Mouse (Mus musculus): ENCODE results near the gene Ccdc63. TPM values are rescaled to one million over a fixed set of nuclear protein-coding genes. Genes with fewer than 3 reads are reported as not detected.

Gene Ccdc63
- polyA plus RNA-seq, 3 experiments from 2014 or later, result 0.26 to 0.63 TPM; not detected in 1

DNA sequence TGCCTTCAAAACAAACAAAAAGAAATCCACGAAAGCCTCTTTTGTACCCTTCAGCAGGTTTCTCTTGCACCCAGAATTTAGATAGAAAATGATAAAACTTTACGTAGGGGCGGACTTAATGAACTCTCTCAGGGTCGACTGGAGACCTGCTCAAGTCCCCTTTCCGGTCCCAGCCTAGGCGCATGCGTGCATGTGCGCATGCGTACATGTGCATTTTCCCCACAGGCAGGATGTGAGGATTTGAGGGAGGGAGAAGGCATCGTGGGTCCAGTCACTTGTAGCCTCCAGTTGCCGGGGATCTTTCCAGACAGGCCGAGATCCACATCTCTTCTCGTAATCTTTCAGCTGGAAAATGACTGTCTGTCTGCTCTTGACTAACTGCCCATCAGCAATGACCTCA, 59.2 kb downstream of the Ccdc63 start:
- no peak for ATAC-seq

DNA sequence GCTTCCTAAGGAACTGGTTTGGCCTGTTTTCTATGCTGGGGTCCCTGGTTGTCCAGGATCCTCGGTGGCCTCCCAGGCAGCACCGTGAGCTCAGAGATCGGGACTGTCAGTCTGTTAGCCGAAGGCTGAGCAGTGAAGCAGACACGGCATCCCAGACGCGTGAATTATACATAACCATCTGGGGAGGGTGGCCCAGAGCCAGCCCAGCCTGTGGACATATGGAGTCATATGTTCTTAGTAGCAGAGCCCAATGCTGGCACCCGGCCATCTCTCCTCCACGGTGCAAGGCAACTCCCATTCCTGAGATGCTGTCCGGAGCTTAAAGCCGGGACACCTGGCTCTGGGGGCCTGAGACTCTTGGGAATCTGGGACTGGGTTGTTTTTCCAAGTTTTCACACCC, 59.7 kb downstream of the Ccdc63 start:
- no peak for ATAC-seq

DNA sequence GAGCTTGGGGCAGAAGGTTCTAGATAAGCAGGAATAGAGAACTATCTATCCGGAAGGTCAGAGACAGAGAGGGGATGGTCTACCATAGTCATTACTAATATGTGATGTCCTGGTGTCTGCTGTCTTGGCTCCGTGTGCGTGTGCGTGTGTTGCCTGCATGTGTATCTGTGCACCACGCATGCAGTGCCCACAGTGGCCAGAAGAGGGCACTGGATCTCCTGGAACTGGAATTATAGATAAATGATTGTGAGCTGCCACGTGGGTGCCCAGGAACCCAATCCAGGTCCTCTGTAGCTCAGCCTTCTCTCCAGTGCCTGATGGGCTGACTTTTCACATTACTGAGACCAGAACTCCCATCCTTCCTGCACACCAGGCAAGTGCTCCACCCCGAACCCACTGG, 60.8 kb downstream of the Ccdc63 start:
- ATAC-seq, result no peak

DNA sequence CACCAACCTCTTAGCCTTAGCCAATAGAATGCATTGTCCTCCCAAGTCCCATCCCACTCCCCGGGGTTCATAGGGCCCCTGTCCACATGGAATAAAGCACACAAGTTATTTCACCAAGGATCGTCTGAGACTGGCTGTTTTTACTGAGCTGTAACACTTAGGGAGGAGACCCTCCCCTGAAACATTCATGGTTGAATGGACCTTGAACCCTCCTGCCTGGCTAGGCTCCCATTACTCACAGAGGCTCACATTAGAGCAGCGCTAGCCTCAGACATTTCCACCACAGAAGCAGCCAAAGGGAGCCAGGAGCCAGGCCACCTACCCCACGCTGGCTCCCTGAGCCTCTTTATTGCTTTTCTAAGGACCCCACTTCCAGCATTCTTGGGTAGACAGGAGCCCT, 63.4 kb downstream of the Ccdc63 start:
- no peak for ATAC-seq

DNA sequence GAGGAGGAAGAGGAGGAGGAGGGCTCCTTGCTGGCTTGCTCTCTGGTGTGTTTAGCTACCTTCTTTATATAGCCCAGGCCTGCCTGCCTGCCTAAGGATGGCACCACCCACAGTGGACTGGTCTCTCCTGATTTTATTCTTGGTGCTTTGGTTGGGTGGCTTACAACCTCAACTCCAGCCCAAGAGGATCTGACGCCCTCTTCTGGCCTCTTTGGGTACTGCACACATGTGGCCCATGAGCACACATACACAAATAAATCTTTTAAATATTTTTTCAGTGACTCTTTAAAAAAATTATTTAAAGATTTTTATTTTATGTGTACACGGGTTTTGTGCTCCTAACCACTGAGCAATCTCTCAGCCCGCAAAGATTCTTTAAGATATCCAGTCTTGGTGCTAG, 64.9 kb downstream of the Ccdc63 start:
- ATAC-seq, result no peak

DNA sequence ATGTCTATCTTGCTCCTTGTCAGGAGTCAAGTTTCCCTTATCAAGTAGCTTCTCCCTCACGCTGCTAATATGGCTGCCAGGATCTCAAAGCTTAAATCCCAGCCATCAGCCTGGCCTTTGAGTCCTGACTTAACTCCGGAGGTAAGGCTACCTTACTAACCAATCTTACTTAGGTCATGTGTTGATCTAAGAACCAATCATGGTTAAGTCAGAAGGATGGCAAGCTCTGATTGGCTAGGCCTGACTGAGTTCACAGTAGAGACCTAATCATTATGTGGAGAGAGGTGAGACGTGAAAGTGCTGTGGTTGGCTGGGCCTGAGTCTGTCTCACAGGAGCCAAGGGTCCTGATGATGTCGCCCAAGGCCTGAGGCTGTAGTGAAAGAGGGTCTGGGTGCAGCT, 68.6 kb downstream of the Ccdc63 start:
- ATAC-seq, result no peak

DNA sequence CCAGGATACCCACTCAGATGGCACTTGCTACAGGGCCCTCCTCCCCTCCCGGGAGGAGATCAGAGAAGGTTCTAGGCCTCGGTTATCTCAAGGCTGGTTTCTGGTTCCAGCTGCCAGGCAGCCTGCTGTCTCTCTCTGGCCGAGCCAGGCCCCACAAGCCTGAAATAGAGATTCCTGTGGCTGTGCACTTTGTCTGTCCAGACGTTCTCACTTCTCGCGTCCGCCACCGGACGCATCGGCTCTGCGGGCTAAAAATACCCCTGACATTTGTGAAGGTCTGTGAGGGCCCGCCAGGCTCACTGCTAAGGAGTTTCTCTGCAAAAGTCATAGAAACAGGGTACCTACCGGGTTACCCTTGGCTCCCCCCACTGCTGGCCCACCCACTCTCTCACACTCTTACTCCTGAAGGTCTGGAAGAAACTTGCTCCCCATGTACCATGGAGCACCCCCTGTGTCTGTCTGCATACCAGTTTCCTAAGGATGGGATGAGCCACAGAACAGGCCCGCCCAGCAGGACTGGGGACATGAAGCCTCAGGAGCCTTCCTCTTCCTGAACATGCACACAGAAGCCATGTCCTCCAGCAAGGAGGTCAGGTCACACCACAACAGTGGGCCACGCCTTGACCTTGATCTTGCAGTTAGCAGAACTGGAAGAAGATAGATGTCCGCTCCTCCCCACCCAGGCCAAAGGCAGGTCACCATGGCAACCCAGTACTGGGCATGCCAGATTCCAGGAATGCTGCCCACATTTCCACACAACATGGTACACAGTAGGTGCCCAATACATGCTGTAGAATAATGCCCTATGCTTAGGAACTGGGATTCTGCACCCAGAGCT, 69.4 kb downstream of the Ccdc63 start:
- ATAC-seq, result no peak

DNA sequence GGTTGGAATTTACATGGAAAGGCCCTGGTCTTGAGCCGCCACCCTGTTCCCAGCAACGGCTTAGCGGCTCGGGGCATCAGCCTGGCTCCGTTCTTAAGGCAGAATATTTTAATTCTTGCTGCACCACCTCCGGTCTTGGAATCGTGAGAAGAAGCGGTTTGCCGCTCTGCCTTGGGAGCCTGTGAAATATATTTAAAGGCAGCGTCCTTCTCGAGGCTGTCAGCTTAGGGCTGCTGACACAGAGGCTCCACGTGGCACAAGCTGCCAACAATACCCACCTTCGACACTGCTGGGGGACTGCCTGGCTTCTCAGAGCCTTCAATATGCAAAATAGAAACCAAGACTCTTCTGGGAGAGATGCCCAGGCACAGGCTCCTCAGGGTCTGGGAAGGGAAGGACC, 72.1 kb downstream of the Ccdc63 start:
- no peak for ATAC-seq

DNA sequence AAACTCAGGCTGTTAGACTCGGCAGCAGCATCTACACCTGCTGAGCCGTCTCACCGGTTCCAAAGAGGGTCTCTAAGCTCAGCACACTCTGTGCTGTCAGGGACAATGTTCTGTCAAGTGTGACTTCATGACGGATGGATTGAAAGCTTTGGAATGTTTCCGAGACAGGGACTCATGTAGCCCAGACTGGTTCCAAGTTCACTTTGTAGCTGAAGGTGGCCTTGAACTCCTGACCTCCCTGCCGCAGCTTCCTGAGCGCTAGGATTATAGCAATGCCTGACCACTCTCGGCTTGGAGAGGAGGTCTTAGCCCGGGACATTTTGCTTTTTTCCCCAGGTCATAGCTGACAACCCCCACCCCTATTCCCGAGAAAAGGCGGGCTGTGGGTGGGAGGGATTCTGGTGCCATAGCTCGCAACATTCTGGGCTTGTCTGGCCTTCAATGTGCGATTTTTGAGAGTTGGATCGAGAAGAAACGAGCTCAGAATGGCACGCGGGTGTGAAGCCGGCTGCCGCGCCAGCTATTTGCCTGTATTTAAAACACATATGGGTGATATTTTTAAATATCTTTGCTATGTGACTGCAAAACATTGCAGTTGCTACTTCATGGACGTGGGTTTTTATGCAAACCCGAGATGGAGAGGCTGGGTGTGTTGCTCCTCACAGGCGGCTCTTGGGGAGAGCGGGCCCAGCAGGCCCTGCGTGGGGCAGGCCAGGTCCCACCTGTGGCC, 77.3 kb downstream of the Ccdc63 start:
- ATAC-seq, result no peak

DNA sequence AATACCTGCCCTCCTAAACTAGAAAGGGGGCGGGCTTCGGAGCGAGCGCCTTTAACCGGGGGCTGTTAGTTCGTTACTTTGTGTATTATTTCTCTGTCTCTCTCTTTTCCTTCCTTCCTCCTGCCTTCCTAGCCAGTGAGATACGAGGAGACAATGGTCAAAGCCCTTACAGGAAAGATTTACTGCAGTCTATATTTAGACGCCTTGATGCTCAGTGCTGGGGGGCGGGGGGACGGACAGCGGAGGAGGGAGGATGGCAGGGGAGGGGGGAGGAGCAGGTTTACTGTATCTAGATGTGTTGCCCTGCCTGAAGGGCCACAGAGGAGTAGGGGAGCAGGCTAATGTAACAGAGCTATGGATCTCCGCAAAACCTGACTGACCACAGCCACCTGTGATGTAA, 78.1 kb downstream of the Ccdc63 start:
- ATAC-seq, result no peak

DNA sequence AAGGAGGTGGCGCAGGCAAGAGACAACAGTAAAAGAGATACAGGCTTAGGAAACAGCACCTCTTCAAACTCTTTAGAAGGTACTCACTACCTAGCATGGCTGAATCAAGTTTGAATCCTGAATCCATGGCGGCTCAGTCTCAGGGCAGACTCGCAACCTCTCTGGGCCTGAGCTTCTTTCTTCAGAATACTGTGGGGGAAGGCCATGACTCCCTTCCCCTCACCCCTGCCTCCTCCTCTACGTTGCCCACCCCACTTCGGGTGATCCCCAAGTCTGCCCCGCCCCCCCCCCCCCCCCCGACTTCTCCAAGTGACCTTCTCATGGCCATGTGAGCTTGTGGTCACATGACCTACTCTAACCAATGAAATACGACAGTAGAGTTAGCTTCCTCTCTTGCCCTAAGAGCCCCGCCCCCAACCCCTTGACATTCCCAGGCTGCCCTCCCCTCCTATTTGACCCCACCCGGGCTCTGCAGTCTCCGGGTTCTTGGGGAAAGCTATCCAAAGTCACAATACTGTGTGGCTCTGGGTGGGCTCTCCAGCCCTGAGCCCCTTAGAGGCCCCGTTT, 79.8 kb downstream of the Ccdc63 start:
- ATAC-seq, result no peak

DNA sequence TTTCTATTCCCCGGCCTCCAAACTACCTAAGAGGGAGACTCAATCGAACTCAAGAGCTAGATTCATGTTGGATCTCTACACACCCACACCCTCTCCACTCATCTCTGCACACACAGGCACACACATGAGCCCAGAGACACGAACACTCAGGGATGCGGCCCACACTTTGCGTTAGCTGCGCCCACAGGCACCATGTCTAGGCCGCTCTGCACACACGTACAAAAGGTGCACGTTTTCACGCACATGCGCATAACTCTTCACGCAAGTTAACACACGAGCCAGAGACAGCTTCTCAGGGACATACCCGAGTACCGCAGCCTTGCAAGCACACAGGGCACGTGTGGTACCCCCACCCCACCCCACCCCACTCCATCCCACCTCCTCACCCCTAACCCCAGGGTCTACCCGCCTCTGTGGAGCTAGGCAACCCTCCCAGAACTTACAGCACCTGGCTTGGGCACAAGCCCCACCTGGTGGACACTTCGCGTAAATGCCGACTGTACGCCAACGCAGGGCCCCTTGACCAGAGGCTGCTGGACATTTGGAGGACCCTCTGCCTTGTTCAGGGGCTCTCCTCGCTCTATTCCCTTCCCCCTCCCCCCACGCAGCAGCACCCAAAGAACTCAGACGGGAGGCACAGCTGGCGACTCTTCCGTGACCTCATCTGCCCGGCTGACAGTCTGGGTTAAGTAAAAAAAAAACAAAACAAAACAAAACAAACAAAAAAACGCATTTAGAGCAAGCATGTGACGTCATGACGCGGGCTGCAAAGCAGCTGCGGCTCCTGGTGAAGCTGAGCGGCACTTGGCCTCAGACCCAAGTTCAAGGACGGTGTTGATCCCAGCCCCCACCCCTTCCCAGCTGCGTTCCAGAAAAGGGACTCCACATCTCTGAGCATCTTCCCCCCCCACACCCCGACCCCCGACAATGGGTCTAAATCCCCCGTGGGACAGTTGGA, 81.3 kb downstream of the Ccdc63 start:
- no peak for ATAC-seq

Other genes starting within 250 kb of the Ccdc63 start
- gene Cux2, start 90.7 kb downstream of the Ccdc63 start, polyA plus RNA-seq (2017; shearing (Covaris generic)), result under 1 TPM in 1 of 3 experiments, not detected in 2; 0.09 TPM
- gene Myl2, start 39.9 kb downstream of the Ccdc63 start, polyA plus RNA-seq (2017; shearing (Covaris generic)), result under 1 TPM in 1 of 3 experiments, not detected in 2; 0.41 TPM
- 10 to 100 TPM; 57.8 to 90.1 (median 81.4) TPM for gene Ppp1cc, start 17.5 kb upstream of the Ccdc63 start, polyA plus RNA-seq (2017; shearing (Covaris generic))
- gene Hvcn1, start 66.0 kb upstream of the Ccdc63 start, polyA plus RNA-seq (2017; shearing (Covaris generic)), result 10 to 100 TPM; 31.9 to 54.2 (median 48.9) TPM
- 1 to 10 TPM in 1 of 3 experiments, under 1 TPM in 2; 0.68 to 1.7 (median 0.90) TPM for gene Tctn1, start 123.6 kb upstream of the Ccdc63 start, polyA plus RNA-seq (2017; shearing (Covaris generic))
- gene Pptc7, start 143.5 kb upstream of the Ccdc63 start, polyA plus RNA-seq (2017; shearing (Covaris generic)), result 10 to 100 TPM in 2 of 3 experiments, 1 to 10 TPM in 1; 9.6 to 21.6 (median 20.9) TPM
- gene Rad9b, start 213.4 kb upstream of the Ccdc63 start, polyA plus RNA-seq (2017; shearing (Covaris generic)), result 10 to 100 TPM in 2 of 3 experiments, 1 to 10 TPM in 1; 6.1 to 16.8 (median 13.9) TPM
- 100 to 1,000 TPM; 206 to 295 (median 210) TPM for gene Vps29, start 213.5 kb upstream of the Ccdc63 start, polyA plus RNA-seq (2017; shearing (Covaris generic))
- 10 to 100 TPM; 42.4 to 69.7 (median 60.2) TPM for gene Gpn3, start 231.1 kb upstream of the Ccdc63 start, polyA plus RNA-seq (2017; shearing (Covaris generic))
- gene Fam216a, start 231.5 kb upstream of the Ccdc63 start, polyA plus RNA-seq (2017; shearing (Covaris generic)), result 1 to 10 TPM; 7.3 to 9.4 (median 7.9) TPM